In genomic region chr12:76368790-76369205, GRCm38 (mm10) we compare ENCODE assay signal across 8 mouse cellular contexts. TPM values are rescaled to one million over a fixed set of nuclear protein-coding genes. Genes with fewer than 3 reads are reported as not detected.
DNase-seq lines count a peak whose midpoint lies in the region; ATAC-seq and TF ChIP-seq lines count a peak whose summit lies in the region.

No protein-coding gene starts in this region.

- H3K4me1 ChIP-seq in kidney, embryonic 15.5 days: peaks cover 47% of the 10 kb centered on the region
- peaks cover 58% of the 10 kb centered on the region for H3K4me1 ChIP-seq in E14TG2a.4 (replicated peaks; ENCODE audit: low read depth, low read length)
- H3K4me1 ChIP-seq in heart, embryonic 14.5 days (ENCODE audit: control insufficient read depth in 2 of 2, insufficient read depth in 2 of 2, low read length in 2 of 2): peaks cover 11 to 41% of the 10 kb centered on the region in 2 experiments
- H3K4me1 ChIP-seq in liver, embryonic 13.5 days (replicated peaks): peaks cover 70% of the 10 kb centered on the region

- H3K4me2 ChIP-seq in kidney, embryonic 15.5 days: peak overlapping the region; percentile 91
- H3K4me2 ChIP-seq in heart, embryonic 14.5 days (ENCODE audit: low read length): peak overlapping the region; percentile 96
- peak overlapping the region; percentile 89 for H3K4me2 ChIP-seq in liver, embryonic 13.5 days

- peak; percentile 44 for ATAC-seq in kidney, embryonic 15.5 days (replicated peaks; ENCODE audit: low FRiP score)
- ATAC-seq in heart, embryonic 14.5 days (ENCODE audit: insufficient number of reproducible peaks, insufficient read depth, low FRiP score, low read depth): peak; percentile 11; the same call in 1 of the 2 replicates
- ATAC-seq in liver, embryonic 13.5 days (ENCODE audit: low read depth): peak; percentile 45

- H3K27me3 ChIP-seq in kidney, embryonic 15.5 days: no peaks in the 10 kb centered on the region
- no peaks in the 10 kb centered on the region for H3K27me3 ChIP-seq in E14TG2a.4 (ENCODE audit: insufficient read depth, low read length)
- no peaks in the 10 kb centered on the region for H3K27me3 ChIP-seq in heart, embryonic 14.5 days (ENCODE audit: control insufficient read depth, insufficient read depth, low read length)
- H3K27me3 ChIP-seq in liver, embryonic 13.5 days: no peaks in the 10 kb centered on the region

- no peaks in the 10 kb centered on the region for H3K9me3 ChIP-seq in kidney, embryonic 15.5 days (replicated peaks)
- no peaks in the 10 kb centered on the region for H3K9me3 ChIP-seq in E14TG2a.4 (ENCODE audit: low read length)
- no peaks in the 10 kb centered on the region for H3K9me3 ChIP-seq in heart, embryonic 14.5 days (ENCODE audit: control insufficient read depth, low read length)
- no peaks in the 10 kb centered on the region for H3K9me3 ChIP-seq in liver, embryonic 13.5 days (replicated peaks)

- H3K4me3 ChIP-seq in kidney, embryonic 15.5 days (replicated peaks): peak overlapping the region; percentile 97
- peak overlapping the region; percentile 92 for H3K4me3 ChIP-seq in E14TG2a.4 (replicated peaks; ENCODE audit: low read length)
- peak overlapping the region; percentile 90 to 96 for H3K4me3 ChIP-seq in heart, embryonic 14.5 days (ENCODE audit: control insufficient read depth in 1 of 2, insufficient read depth in 1 of 2, low read depth in 1 of 2, low read length in 2 of 2)
- peak overlapping the region; percentile 91 for H3K4me3 ChIP-seq in liver, embryonic 13.5 days (replicated peaks)

- H3K27ac ChIP-seq in kidney, embryonic 15.5 days: peak overlapping the region; percentile 100
- H3K27ac ChIP-seq in heart, embryonic 14.5 days (replicated peaks in 1 of 2; ENCODE audit: control insufficient read depth in 1 of 2, insufficient read depth in 1 of 2, low read depth in 2 of 2, low read length in 2 of 2): peak overlapping the region; percentile 98 to 100
- peak overlapping the region; percentile 97 for H3K27ac ChIP-seq in liver, embryonic 13.5 days

- no peak for TF ChIP-seq CTCF in E14TG2a.4 (conservative IDR thresholded peaks at IDR 0.05; ENCODE audit: low read length)
- TF ChIP-seq CTCF in brain, embryonic 14.5 days (IDR thresholded peaks at IDR 0.05; ENCODE audit: borderline replicate concordance, extremely low read depth, insufficient read depth, insufficient read length): no peak

- TF ChIP-seq POLR2A in brain, embryonic 14.5 days (IDR thresholded peaks at IDR 0.05; ENCODE audit: borderline replicate concordance, extremely low read depth, insufficient read depth, insufficient read length, poor library complexity, severe bottlenecking): no peak

- H3K36me3 ChIP-seq in kidney, embryonic 15.5 days: no peaks in the 10 kb centered on the region
- H3K36me3 ChIP-seq in E14TG2a.4 (ENCODE audit: insufficient read depth, low read length): peaks cover 16% of the 10 kb centered on the region
- no peaks in the 10 kb centered on the region for H3K36me3 ChIP-seq in heart, embryonic 14.5 days (ENCODE audit: control insufficient read depth, insufficient read depth, low read length)
- peaks cover under 1% of the 10 kb centered on the region; the same call in 1 of the 2 replicates for H3K36me3 ChIP-seq in liver, embryonic 13.5 days

- H3K9ac ChIP-seq in kidney, embryonic 15.5 days: peak overlapping the region; percentile 97
- H3K9ac ChIP-seq in heart, embryonic 14.5 days (ENCODE audit: low read length): peak overlapping the region; percentile 99
- H3K9ac ChIP-seq in liver, embryonic 13.5 days: peak overlapping the region; percentile 98

- under 1% methylated on average over 25 of the region's 26 CpGs for WGBS in kidney, embryonic 15.5 days
- under 1% methylated on average over 26 of the region's 26 CpGs for WGBS in heart, embryonic 14.5 days
- under 1% methylated on average over 26 of the region's 26 CpGs for WGBS in liver, embryonic 13.5 days (ENCODE audit: insufficient replicate concordance)

- no peak for DNase-seq in kidney, adult 9 months
- peak; percentile 80 for DNase-seq in brain, embryonic 14.5 days (ENCODE audit: low read depth)
- no peak for DNase-seq in liver, embryonic 13.5 days
- peak; percentile 38 for DNase-seq in skeletal muscle tissue, adult 2 months (ENCODE audit: low read depth, low spot score)
- DNase-seq in adrenal gland, adult 18-20 months (ENCODE audit: low spot score in 2 of 2): no peak

RNA-seq across cellular contexts. Expression of gene Zbtb25, which starts 0.6 kb away (rescaled TPM):
- polyA plus RNA-seq in kidney, embryonic 15.5 days (2015; fragmentation: Nextera tagmentation; extraction: Ambion mirVana): 14.9 and 16.3 TPM in 2 replicates
- 22.3 and 24.8 TPM in 2 replicates for polyA plus RNA-seq in brain, embryonic 14.5 days (2012; rRNA removed)
- 12.1 and 14.4 TPM in 2 replicates for polyA plus RNA-seq in heart, embryonic 14.5 days (2014; fragmentation: Nextera tagmentation; extraction: Ambion mirVana)
- polyA plus RNA-seq in liver, embryonic 13.5 days (2015; fragmentation: Nextera tagmentation; extraction: Ambion mirVana): 8.3 and 9.2 TPM in 2 replicates
- total RNA-seq in adrenal gland, adult 18-20 months (2021): 1 to 10 TPM; 5.9 to 6.1 TPM

RNA-seq across cellular contexts. Expression of gene Zbtb1, which starts 1.3 kb away (rescaled TPM):
- polyA plus RNA-seq in kidney, embryonic 15.5 days (2015; fragmentation: Nextera tagmentation; extraction: Ambion mirVana): 10.3 and 10.8 TPM in 2 replicates
- 3.1 and 3.4 TPM in 2 replicates for polyA plus RNA-seq in brain, embryonic 14.5 days (2012; rRNA removed)
- polyA plus RNA-seq in heart, embryonic 14.5 days (2014; fragmentation: Nextera tagmentation; extraction: Ambion mirVana): 8.0 and 8.8 TPM in 2 replicates
- 4.3 and 5.9 TPM in 2 replicates for polyA plus RNA-seq in liver, embryonic 13.5 days (2015; fragmentation: Nextera tagmentation; extraction: Ambion mirVana)
- total RNA-seq in adrenal gland, adult 18-20 months (2021): 1 to 10 TPM; 4.1 to 4.7 TPM

RNA-seq across cellular contexts. Expression of gene Hspa2, which starts 35.2 kb away (rescaled TPM):
- 9.3 and 10.3 TPM in 2 replicates for polyA plus RNA-seq in kidney, embryonic 15.5 days (2015; fragmentation: Nextera tagmentation; extraction: Ambion mirVana)
- polyA plus RNA-seq in brain, embryonic 14.5 days (2012; rRNA removed): 3.9 and 5.4 TPM in 2 replicates
- 14.8 and 15.6 TPM in 2 replicates for polyA plus RNA-seq in heart, embryonic 14.5 days (2014; fragmentation: Nextera tagmentation; extraction: Ambion mirVana)
- polyA plus RNA-seq in liver, embryonic 13.5 days (2015; fragmentation: Nextera tagmentation; extraction: Ambion mirVana): 1.7 and 2.4 TPM in 2 replicates
- total RNA-seq in adrenal gland, adult 18-20 months (2021): 10 to 100 TPM; 18.9 to 20.6 TPM

RNA-seq across cellular contexts. Expression of gene Akap5, which starts 44.1 kb away (rescaled TPM):
- 1.3 and 1.6 TPM in 2 replicates for polyA plus RNA-seq in kidney, embryonic 15.5 days (2015; fragmentation: Nextera tagmentation; extraction: Ambion mirVana)
- polyA plus RNA-seq in brain, embryonic 14.5 days (2012; rRNA removed): 4.2 and 8.5 TPM in 2 replicates
- polyA plus RNA-seq in heart, embryonic 14.5 days (2014; fragmentation: Nextera tagmentation; extraction: Ambion mirVana): 4.2 and 5.3 TPM in 2 replicates
- 0.43 and 0.51 TPM in 2 replicates for polyA plus RNA-seq in liver, embryonic 13.5 days (2015; fragmentation: Nextera tagmentation; extraction: Ambion mirVana)
- under 1 TPM; 0.33 to 0.54 TPM for total RNA-seq in adrenal gland, adult 18-20 months (2021)

RNA-seq across cellular contexts. Expression of gene Ppp1r36, which starts 48.5 kb away (rescaled TPM):
- 3.1 and 4.3 TPM in 2 replicates for polyA plus RNA-seq in kidney, embryonic 15.5 days (2015; fragmentation: Nextera tagmentation; extraction: Ambion mirVana)
- 0.44 and 1.2 TPM in 2 replicates for polyA plus RNA-seq in brain, embryonic 14.5 days (2012; rRNA removed)
- 2.4 and 3.9 TPM in 2 replicates for polyA plus RNA-seq in heart, embryonic 14.5 days (2014; fragmentation: Nextera tagmentation; extraction: Ambion mirVana)
- 0.16 TPM in 1 of 2 replicates, not detected in the other for polyA plus RNA-seq in liver, embryonic 13.5 days (2015; fragmentation: Nextera tagmentation; extraction: Ambion mirVana)
- total RNA-seq in adrenal gland, adult 18-20 months (2021): under 1 TPM; 0.27 to 0.32 TPM

Comparison
In these comparisons a context has a peak if more than half of its experiments do, and no peak if none do; other contexts are left out.
1. DNase-seq: peak in brain, embryonic 14.5 days (single experiment) and skeletal muscle tissue, adult 2 months (single experiment); none in kidney, adult 9 months (single experiment), liver, embryonic 13.5 days (single experiment) and adrenal gland, adult 18-20 months (0 of 2).
2. Peak in every context shown above with its lines, with median percentiles within 50 percentile points of each other: ATAC-seq, H3K27ac ChIP-seq, H3K4me2 ChIP-seq, H3K4me3 ChIP-seq and H3K9ac ChIP-seq.